Mouse (Mus musculus) urinary bladder, postnatal 14 days (tissue): Measurements from ENCODE around the gene Plb1.
A peak's percentile ranks its signal among the peaks of the same experiment; 100 is the strongest.

Source experiments
- DNase-seq: peaks from one replicate; pipeline ENCODE4 v3.0.0; 2021; ENCODE audit warnings: low spot score

Plb1 gene

DNA sequence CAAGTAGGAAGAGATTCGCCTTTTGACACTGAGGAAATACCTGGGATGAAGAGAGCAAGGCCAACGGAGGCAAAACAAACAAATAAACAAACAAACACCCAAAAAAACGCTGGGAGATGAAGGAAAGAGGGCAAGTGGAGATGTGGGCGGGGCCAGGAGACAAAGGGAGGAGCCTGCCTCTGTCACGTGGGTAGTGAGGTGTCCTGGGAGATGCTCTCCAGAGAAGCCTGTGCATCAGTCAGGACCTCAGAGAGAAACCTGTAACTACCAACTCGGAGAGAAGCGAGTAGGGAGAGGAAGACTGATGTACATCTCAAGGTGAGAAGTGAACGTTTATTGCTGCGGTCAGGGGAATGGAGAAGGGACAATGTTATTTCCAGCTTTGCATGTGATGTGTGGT, at the start of gene Plb1:
TSS of gene Plb1 (plus strand) at position 235 of the 400 bp plus-strand sequence.
- DNase-seq = no peak

DNA sequence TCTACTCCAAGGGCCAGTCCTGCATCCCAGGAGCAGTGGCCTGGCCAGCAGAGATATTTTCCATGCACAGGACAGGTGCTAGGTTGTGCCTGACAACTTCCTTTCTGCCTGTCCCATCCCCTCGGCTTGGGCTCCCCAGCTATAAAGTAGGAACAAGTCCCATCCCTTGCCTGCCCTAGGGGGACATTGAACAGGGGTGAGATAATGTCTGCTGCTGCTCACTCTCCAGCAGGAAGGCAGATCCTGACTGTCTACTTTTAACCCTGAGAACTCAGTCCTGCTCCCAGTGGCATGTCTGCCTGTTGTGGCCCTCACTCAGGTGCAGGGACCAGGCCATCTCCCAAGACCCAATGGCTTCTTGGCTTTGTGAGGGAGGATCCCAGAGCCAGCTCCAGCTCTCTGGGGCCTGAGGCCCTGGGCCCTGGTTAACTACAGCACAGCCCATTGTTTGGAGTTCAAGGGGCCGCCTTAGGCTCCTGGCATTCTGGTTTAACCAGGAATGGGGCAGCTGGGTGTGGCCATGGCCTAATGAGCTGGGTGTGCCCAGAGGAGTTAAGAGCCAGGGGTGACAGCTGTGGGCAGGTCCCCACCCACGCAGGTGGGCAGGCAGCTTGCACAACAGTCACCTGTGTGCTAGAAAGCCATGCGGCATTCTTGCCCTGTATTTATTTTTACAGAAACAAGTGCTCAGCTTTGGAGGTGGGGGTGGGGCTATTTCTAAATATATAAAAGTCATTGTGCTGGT, 49.5 kb upstream of the Plb1 start:
- DNase-seq = peak; percentile 75

DNA sequence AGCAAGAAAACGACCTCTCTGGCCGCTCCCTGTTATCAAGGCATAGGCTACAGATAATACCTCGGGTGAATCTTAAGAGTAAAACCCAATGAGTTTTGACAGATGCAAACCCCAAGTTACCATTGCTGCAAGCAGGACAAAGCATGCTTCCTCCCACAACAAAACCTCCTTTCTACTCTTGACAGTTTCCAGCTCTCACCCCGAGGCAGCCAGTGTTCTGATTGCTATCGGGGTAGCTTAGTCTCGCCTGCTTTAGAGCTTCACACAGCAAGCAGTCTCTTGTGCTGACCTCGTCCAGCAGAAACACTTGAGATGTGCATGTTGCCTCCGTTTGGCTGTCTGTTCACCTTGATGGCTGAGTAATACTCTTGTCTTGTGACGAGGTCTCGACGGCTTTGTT, 44.8 kb upstream of the Plb1 start:
- DNase-seq = peak; percentile 24

DNA sequence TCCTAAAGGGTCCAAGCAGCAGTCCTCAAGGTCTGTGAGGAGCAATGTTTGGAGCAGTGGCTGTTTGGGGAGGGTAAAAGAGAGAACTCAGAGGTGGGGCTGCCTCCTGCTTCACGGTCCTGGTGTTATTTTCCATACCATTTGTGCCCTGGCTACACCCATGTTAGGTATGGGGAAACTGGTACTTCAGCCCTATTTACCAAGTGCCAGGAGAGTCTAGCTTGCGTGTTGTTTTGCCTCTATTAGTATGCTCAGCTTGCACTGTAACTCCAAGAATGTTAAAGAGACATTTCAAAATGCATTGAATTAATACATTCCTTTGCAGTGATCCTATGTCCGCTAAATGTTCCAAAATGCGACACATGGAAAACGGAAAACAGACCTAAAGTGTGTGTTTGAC, 41.2 kb upstream of the Plb1 start:
- DNase-seq = no peak

DNA sequence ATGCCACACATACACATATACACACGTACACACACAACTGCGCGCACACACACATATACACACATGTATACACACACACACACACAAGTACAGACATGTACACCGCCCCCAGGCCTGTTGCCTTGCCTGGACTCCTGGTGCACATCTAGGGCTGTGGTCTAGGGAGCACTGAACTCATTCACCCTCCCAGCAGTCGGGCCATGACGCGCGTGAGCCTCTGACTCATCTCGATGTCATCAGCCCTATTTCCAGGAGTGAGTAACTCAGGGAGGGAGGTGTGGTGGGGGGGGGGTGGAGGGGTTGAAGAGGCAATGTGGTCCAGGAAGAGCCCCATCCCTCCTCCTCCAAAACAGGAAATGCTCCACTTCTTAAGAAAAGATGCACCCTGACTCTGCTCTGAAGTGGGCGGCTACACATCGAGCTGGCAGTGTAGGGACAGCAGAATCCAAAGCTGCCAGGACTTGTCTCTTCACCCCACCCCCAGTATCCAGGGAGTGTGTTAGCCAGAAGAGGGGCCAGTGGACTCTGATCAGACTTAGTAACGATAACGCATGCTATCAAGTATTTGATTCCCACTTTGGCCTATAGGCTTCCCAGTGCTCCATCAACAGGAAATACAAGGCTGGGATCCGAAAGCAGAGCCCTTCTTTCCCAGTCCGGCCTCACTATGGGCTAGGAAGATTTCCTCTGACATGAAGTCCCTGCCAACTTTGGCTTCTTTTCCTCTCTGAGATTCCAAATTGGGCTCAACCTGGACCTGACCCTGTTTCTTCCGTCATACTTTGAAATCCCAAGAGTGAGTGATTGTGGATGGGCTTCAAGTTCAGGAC, 40.3 kb upstream of the Plb1 start:
- DNase-seq = peak; percentile 75

DNA sequence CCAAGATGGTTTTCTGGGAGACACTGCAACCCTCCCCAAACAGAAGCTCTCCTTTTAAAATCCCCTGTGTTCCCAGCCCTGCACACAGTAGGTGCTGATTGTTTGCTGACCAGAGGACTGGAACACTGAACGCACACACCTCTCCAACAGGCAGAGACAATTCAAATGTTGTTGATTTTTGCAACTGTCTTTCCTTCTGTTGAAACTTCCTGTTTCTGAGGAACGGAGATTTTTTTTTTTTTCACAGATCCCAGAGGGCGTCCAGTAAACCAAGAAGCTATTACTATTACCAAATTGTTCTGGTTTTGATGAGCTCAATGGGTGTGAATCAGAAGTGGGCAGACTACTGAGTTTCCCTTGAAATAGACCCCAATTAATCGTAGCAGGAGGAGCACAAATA, 38.3 kb upstream of the Plb1 start:
- DNase-seq = no peak

DNA sequence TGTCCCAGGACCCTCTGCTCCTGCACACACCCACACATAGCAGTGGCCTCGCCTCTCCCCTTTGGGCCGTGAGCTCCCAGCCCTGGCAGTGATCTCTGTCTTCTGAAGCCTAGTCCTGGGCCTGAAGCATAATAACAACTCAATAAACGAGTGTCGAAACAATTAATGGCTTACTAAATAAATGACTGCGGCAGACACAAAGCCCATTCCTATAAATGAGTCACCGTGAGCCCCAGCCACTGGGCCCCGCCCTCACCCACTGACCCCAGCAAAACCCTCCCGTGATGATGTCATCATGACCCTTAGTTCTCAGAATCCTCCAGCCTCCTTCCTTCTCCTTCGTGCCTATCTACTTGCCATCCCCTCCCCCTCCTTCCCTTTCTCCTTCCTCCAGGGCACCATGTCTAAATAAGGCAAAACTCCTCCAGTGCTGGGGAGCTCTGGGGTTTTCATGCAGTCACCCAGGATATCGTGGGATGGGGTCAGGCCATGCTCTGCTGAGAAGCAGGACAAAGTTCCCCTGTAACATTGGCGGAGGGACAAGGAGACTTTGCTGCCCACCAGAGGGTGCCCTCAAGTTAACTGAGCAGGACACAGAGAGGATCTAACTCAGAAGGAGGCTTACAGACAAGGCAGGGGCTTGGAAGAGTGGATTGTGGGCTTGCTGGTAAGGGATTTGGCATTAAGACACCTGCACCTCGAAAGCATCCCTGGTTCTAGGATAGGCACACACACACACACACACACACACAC, 36.5 kb upstream of the Plb1 start:
- peak; percentile 69 for DNase-seq

DNA sequence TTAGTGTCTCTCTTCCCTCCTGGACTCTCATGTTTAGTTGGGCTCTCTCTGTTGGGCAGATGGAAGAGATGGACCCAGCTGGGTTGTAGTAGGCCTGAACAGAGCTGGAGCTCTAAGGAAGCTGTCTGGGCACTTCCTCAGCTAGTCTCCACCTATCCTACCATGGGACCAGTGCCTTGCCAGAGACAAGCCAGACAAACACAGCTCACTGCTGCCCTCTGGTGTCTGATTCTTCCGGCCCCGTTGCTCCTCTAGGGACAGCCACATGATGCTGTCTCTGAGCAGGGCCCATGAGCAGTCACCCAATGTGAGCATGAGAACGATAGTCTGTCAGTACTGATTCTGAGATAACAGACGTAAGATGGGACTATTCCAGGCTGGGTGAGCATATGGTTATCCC, 34.8 kb upstream of the Plb1 start:
- peak; percentile 97 for DNase-seq

DNA sequence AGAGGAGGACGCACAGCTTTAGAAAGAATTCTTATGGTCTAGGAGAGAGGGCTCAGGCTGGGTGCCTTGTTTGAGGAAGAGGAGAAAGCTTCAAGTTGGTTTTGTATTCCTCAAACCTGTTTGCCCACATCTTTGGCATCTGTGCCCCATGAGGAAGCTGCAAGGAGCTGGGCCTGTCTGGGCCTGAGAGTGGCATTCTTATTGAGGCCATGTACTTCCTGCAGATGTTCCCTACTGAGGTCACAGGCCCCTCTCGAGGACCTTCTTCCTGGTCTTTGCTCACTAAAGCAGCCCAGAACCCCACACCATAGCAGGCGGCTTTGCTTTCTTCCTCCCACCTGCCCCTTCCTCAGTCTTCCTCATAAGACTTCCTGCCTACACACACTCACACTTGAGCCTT, 33.4 kb upstream of the Plb1 start:
- peak; percentile 77 for DNase-seq

DNA sequence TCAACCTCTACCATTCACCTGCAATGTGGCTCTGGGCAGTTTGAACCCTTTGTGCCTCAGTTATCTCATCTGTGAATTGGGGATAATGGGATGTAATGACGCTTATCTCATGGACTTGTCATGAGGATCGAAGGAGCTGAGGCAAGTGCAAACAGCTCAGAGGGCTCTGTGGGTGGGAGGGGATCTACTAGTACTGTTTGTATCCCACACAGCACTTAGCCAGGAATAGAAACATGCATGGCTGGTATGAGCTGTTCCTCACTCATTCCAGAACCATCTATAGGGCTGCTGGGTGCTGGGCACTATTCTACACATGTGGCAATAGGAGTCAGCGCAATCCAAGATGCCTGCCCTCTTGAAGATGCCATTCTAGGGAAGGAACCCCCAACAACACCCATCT, 32.9 kb upstream of the Plb1 start:
- DNase-seq = no peak

DNA sequence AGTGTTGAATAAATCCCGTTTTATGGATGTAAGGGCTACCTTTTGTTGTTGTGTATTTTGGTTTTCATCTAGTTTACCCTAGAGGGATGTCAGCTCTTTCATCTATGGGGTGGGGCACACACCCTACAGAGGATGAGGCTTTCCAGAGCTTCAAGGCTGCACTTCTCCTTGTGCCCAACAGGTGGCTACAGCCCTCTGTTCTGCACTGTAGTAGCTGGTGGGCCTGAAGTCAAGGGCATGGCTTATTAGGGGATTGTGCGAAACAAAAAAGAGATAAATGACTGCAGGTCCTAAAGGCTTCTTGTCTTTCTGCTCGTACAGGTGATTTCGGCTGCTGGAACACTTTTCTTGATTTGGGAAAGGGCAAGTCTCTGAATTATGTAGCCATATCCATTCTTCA, 27.9 kb upstream of the Plb1 start:
- DNase-seq = no peak

DNA sequence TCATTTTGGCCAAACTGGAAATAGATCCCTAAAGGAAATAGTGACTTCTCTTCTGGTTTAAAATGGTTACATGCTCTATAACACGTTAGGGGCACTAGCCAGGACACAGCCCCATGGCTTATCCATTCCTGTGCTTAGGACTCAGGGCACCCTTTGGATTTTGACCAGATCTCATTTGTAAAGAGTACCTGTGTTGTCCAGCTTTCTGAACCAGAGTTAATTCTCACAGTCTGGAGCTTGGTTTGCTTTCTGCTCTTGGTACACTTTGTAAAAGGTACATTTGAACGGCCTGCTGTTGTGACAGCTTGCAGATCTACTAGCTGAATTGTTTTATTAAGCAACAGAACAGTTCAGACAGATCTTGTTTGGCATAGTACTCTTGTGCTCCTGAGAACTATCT, 25.8 kb upstream of the Plb1 start:
- DNase-seq = no peak

DNA sequence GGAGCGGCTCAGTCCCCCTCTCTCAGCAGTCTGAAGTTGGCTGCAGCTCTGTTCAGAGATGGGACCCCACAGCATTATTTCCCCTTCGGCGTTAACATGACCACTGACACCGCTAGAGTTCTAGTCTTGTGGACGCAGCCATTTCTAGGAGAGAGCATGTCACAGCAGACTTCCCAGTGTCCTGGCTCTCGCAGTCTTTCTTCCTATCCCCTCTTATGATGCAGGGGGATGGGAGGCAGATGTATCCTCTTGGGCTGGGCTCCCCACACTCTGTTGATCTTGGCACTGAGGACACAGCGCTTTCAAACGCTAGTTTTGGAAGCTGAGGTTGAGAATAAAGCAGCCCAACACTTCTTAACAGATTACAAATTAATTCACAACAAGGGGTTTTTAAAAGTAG, 24.0 kb upstream of the Plb1 start:
- DNase-seq = no peak

DNA sequence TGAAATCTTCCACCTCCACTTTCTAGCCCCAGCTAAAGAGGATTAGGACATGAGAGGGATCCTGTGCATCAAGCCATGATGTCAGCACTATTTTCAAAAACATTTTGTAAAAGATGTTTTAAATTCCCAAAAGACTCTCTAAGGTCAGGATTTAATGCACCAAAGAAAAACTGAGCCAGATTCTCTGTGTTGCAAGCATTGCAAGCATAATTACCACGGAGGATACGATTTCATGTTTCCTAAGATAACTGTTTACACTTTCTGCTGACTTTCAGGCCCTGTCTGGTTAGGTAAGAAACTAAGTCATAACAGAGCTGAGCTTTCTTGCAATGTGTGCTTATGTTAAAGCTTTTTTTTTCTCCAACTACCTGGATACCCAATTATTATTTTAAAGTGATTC, 21.5 kb upstream of the Plb1 start:
- no peak for DNase-seq

DNA sequence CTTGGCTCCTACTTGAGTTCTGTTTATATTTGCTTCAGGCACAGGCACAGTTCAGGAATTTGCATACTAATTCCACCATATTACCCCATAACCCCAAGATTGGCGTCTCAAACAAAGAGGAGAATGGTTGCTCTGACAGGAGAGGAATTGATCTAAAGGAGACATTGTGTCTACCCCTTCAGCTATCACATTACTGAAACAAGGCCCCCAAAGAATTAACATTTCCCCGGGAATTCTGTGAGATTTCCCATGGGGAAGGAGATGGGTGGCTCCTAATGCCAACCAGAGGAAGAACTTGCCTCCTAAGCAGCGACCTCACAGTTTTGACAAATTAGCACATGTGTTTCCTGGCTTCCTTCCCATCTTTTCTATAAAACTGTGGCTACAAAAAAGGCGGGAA, 18.8 kb upstream of the Plb1 start:
- no peak for DNase-seq

DNA sequence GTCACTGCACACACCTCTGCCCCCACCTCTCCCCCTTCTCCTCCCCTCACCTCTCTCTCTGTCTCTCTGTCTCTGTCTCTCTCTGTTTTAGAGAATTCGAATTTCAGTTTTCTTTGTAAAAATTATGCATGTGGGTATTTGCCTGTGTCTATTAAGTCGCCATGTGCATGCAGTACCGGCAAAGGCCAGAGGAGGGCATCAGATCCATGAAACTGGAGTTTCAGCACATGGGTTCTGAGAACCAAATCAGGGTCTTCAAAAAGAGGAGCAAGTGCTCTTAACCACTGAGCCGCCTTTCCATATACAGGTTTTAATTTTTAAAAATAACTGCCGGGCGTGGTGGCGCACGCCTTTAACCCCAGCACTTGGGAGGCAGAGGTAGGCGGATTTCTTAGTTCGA, 17.0 kb upstream of the Plb1 start:
- peak; percentile 43 for DNase-seq

DNA sequence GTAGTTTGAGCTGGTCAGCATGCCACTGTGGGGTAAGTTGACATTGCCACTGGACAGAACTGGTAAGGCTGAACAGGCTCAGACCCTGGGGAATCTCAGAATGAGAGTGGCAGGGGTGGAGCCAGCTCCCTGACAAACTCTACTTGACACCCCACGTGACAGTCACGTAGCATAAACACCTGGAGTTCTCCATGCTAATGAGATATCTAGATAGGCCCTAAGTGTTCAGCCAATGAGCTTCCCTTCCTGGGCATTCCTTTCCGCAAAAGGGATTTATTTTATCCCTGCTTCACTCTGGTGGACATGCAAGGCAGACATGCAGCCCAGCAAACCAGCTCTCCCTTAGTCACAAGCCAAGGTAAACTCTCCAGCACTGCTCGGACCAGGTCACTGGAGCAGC, 16.0 kb upstream of the Plb1 start:
- no peak for DNase-seq

DNA sequence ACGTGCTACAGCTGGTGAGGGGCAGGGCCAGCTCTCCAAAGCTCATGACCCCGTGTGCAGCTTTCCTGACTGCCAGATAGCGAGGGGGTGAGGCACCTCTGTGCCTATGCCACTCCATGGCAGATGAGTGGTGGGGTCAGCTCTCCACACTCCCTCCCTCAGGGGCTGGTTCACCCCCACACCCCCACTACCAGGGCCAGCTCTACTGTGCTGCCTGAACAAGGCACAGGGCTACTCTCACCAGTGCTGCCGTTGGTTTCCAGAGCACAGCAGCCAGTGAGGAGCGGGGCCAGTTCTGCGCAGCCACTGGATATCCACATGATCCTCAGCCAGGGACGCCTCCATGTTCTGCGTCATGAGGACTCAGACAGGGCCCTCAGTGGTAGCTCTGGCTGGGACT, 15.0 kb upstream of the Plb1 start:
- DNase-seq = no peak

DNA sequence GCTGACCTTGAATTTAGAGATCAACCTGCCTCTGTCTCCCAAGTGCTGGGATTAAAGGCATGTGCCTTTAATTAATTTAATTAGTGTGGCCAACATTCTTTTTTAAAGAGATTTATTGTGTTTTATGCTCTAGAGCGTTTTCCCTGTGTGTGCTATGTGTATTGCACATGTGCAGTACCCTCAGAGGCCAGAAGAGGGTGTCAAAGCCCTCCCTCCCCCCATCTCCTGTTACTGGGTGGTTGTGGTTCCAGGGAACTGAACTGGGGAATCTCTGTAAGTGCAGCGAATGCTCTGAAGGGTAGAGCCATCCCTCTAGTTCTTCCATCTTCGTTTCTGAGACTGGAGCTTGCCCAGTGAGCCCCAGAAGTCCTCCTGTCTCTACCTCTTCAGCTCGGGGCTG, 2.1 kb upstream of the Plb1 start:
- peak; percentile 13 for DNase-seq

DNA sequence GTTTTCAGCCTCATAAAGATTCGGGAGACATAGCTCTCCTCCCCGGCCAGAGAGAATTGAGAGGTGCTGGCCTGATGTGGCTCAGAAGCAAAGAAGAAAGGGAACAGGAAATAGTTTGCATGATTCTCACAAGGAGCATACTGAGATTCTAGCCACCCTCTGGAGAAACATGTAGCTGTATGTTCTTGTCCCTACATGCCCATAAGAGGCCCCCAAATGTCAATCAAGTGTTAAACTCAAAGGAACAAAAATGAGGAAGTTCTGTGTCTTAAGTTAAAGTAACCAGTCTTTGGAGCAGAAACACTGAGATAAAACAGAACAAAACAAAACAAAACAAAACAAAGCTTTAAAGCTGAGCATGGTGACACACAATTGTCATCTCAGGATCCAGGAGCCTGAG, 6.8 kb downstream of the Plb1 start:
- DNase-seq = no peak

DNA sequence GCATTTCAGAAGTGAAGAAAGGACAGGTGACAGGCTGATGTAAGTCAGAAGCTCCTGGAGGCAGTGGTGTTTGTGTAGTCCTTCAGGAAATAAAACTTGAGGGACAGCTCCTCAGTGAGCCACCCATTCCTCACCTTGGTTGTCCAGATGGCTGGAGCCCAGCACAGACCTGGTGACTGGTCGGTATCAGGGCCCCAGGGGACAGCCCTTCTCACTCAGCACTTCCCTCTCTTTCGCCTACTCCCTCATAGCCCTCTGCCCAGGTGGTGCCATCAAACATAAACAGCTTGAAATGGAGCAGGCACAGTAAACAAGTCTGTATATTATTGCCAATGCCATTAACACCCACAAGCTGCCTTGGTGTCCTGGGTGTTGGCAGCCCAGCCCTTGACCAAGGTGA, 8.2 kb downstream of the Plb1 start:
- no peak for DNase-seq

DNA sequence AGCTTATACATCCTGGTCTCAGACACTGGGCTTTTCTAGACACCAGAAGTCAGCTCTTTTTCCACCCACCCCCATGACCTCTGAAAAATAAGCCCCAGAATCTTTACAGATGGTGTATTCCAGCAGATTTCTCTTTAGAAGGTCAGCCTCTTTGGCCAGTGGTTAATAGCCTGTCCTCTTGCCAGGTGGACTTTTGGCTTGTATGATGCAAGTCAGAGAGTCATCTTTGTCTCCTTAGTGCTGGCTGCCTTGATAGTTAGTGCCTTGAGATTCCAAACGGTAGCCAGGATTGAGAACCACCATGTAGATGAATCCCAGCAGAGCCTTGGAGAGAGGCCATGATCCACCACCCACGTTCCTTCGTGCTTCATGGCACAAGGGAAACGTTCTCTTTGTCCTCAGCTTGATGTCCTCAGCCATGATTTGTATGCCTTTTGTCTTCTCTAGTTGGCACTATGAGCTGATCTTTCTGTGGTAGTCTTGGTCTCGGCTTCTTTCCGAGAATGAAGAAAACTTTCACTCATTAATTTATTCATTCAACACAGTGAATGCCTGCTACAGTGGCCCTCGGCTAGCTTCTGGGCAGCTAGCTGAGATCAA, 10.9 kb downstream of the Plb1 start:
- no peak for DNase-seq

DNA sequence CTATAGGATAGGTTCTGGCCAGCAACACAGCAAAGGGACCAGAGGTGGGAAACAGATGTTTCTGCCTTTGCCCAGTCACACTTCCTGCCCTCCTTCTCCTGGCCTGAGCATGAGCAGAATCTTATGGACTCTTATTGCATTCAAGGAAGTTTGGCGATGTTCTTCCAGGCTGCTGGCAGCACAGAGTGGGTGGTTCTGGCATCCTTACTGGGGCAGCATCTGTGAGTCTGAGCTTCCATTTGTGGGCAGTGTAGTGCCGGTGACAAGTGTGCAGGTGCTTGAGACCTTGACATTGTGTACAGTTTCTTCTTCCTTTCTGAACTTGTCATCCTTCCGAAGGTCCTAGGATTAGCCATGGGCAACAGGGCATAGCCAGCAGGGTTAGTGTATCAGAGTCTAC, 12.9 kb downstream of the Plb1 start:
- DNase-seq = no peak
